Mouse (Mus musculus): Measurements from ENCODE around the gene Vti1b.

Gene Vti1b

DNA sequence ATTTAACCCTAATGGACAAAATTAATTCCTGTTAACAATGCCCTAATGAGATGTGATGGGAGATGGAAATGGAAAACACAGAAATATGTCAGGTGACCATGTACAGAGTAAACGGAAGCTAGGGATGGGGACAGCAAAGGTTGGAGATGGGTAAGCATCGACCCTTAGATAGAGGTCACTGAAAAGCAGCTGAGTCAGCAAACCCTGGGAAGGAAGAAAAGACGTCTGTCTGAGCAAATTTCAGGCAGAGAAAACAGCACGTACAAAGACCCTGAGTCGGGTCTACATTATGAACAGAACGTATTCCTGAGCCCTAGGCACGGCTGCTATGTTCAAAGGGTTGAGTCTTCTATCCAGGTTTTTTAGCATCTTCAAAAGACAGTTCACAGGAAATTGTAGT lies 35.5 kb downstream of the Vti1b start:
- no peak for DNase-seq (ENCODE audit: low spot score)

- no peak for DNase-seq (ENCODE audit: low spot score)
Observed at GRCm38 (mm10) chr12:79135105-79135504, 37.4 kb downstream of the Vti1b start.

GRCm38 (mm10) chr12:79134676-79135075 lies 37.8 kb downstream of the Vti1b start:
- no peak for DNase-seq (ENCODE audit: low spot score)

GRCm38 (mm10) chr12:79131706-79132460 lies 40.6 kb downstream of the Vti1b start:
- DNase-seq (ENCODE audit: low spot score): no peak

- no peak for DNase-seq (ENCODE audit: low spot score)
Observed at GRCm38 (mm10) chr12:79131178-79131675, 41.2 kb downstream of the Vti1b start.

- DNase-seq (ENCODE audit: low spot score): peak; percentile 61
Observed at GRCm38 (mm10) chr12:79130299-79131177, 41.9 kb downstream of the Vti1b start, which contains the start of gene Arg2. TSS of gene Arg2 (plus strand) at chr12:79130777.

DNA sequence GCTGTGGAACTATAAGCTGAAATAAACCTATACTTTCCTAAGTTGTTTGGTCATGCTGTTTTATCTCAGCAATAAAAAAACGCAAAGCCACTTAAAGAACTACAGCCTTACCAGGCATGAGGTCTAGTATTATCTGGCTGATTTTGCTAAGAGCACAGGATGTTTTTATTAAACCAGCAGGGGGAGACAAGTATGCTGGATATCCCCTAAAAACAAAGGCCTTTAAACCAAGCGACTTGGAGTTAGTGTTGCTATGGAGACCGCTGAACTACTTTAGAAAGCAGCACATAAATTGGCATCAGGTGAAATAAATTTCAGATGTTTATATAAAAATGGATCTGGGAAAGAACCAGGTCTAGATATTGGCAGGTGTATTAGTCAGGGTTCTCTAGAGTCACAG lies 49.6 kb downstream of the Vti1b start:
- no peak for DNase-seq (ENCODE audit: low spot score)

GRCm38 (mm10) chr12:79118991-79119390 lies 53.5 kb downstream of the Vti1b start:
- DNase-seq (ENCODE audit: low spot score): no peak

Data from urinary bladder, postnatal 25 days (tissue).